Mouse (Mus musculus) C2C12 (cell line): ENCODE results near the gene Nob1.

ENCODE experiments used
- CEBPB ChIP-seq: IDR thresholded peaks from one replicate; pipeline ENCODE4 v1.6.1; 2011; ENCODE audit warnings: low read depth, mild to moderate bottlenecking, control low read depth, moderate library complexity
- CTCF ChIP-seq: IDR thresholded peaks from one replicate; pipeline ENCODE4 v1.5.1; 2011; ENCODE audit not compliant: control insufficient read depth, insufficient read depth, insufficient read length
- MAX ChIP-seq: IDR thresholded peaks from one replicate; pipeline ENCODE4 v1.6.1; 2011; ENCODE audit warnings: mild to moderate bottlenecking, control low read depth
- MYOD1 ChIP-seq: IDR thresholded peaks from one replicate; pipeline ENCODE4 v1.6.1; 2011; ENCODE audit warnings: low read depth; ENCODE audit not compliant: control insufficient read depth, insufficient read length
- MYOG ChIP-seq: IDR thresholded peaks from one replicate; pipeline ENCODE4 v1.6.1; 2011; ENCODE audit not compliant: control insufficient read depth, insufficient read length; ENCODE audit errors: extremely low read depth
- USF1 ChIP-seq: IDR thresholded peaks from one replicate; pipeline ENCODE4 v1.6.1; 2011; ENCODE audit warnings: low read depth, mild to moderate bottlenecking, control low read depth, moderate library complexity

DNA sequence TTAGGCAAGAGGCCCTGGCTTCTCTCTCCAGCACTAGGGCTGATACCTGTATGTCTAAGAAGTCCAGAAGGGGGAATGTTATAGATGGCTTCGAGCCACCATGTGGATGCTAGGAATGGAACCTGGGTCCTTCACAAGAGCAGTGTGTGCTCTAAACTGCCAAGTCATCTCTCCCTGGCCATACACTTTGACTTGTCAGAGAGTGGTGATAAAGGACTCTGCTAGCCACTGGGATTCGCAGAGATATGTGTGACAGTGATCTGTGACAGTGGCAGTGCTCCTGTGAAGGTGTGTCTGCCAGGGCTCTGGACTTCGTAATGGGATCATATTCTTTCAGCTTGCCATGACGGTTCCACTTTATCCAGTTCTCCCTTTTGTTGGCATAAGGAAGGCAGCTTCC is 48.5 kb upstream of the Nob1 start:
- no peak for TF ChIP-seq CTCF
- TF ChIP-seq USF1: no peak
- no peak for TF ChIP-seq MAX
- TF ChIP-seq MYOG: no peak
- no peak for TF ChIP-seq MYOD1
- no peak for TF ChIP-seq CEBPB
